In genomic region chr7:19473875-19474443, GRCm38 (mm10) we compare ENCODE assay signal across 8 mouse cellular contexts. TPM values are rescaled to one million over a fixed set of nuclear protein-coding genes. Genes with fewer than 3 reads are reported as not detected.
DNase-seq lines count a peak whose midpoint lies in the region; ATAC-seq and TF ChIP-seq lines count a peak whose summit lies in the region.

No protein-coding gene starts in this region.

- H3K4me3 ChIP-seq in forebrain, embryonic 16.5 days (replicated peaks; ENCODE audit: low read length) = peak overlapping the region; percentile 53
- peak overlapping the region; percentile 49 for H3K4me3 ChIP-seq in liver, postnatal 0 days (ENCODE audit: low read depth, low read length)
- peak overlapping the region; percentile 53 for H3K4me3 ChIP-seq in neural tube, embryonic 15.5 days (replicated peaks)

- peak; percentile 52 for DNase-seq in CD4-positive helper T cell, adult 2 months (ENCODE audit: low read depth, low spot score)
- peak; percentile 65 for DNase-seq in cerebellum, adult 11 months
- DNase-seq in heart, postnatal 10 days = peak; percentile 84 to 87
- peak; percentile 72 to 82 for DNase-seq in layer of hippocampus, adult 18-20 months (ENCODE audit: low spot score in 2 of 2)
- peak; percentile 77 for DNase-seq in liver, postnatal 0 days
- DNase-seq in testis, postnatal 10 days (ENCODE audit: low spot score) = peak; percentile 92

- peaks cover 3% of the 10 kb centered on the region; the same call in 1 of the 2 replicates for H3K4me1 ChIP-seq in forebrain, embryonic 16.5 days (replicated peaks; ENCODE audit: control insufficient read depth, insufficient read depth, low read length)
- H3K4me1 ChIP-seq in liver, postnatal 0 days (ENCODE audit: insufficient read depth) = peaks cover 14% of the 10 kb centered on the region
- H3K4me1 ChIP-seq in neural tube, embryonic 15.5 days = peaks cover 14% of the 10 kb centered on the region

- no peak for TF ChIP-seq EP300 in liver, postnatal 0 days (IDR thresholded peaks at IDR 0.05; ENCODE audit: low read depth)

- no peaks in the 10 kb centered on the region for H3K9me3 ChIP-seq in forebrain, embryonic 16.5 days (ENCODE audit: control insufficient read depth, low read length)
- no peaks in the 10 kb centered on the region for H3K9me3 ChIP-seq in liver, postnatal 0 days (ENCODE audit: low read length)
- no peaks in the 10 kb centered on the region for H3K9me3 ChIP-seq in neural tube, embryonic 15.5 days (replicated peaks)

- peak overlapping the region; percentile 66 for H3K27ac ChIP-seq in forebrain, embryonic 16.5 days (ENCODE audit: low read length)
- peak overlapping the region; percentile 80 for H3K27ac ChIP-seq in liver, postnatal 0 days (ENCODE audit: low read depth)
- H3K27ac ChIP-seq in neural tube, embryonic 15.5 days (replicated peaks) = peak overlapping the region; percentile 87

- TF ChIP-seq CTCF in liver, postnatal 0 days (IDR thresholded peaks at IDR 0.05; ENCODE audit: low read depth) = no peak

- H3K9ac ChIP-seq in forebrain, embryonic 16.5 days (replicated peaks; ENCODE audit: low read depth, low read length) = peak overlapping the region; percentile 72
- peak overlapping the region; percentile 44; the same call in 1 of the 2 replicates for H3K9ac ChIP-seq in liver, postnatal 0 days (replicated peaks)
- peak overlapping the region; percentile 73 for H3K9ac ChIP-seq in neural tube, embryonic 15.5 days (replicated peaks)

- H3K4me2 ChIP-seq in forebrain, embryonic 16.5 days (ENCODE audit: low read length) = peak overlapping the region; percentile 82
- H3K4me2 ChIP-seq in liver, postnatal 0 days (ENCODE audit: low read depth, low read length) = peak overlapping the region; percentile 77
- peak overlapping the region; percentile 89 for H3K4me2 ChIP-seq in neural tube, embryonic 15.5 days

- WGBS in forebrain, embryonic 16.5 days = under 1% methylated on average over 78 of the region's 89 CpGs
- WGBS in liver, postnatal 0 days (ENCODE audit: insufficient replicate concordance) = under 1% methylated on average over 40 of the region's 89 CpGs
- under 1% methylated on average over 78 of the region's 89 CpGs for WGBS in neural tube, embryonic 15.5 days

- no peaks in the 10 kb centered on the region for H3K36me3 ChIP-seq in forebrain, embryonic 16.5 days (ENCODE audit: control insufficient read depth, insufficient read depth)
- no peaks in the 10 kb centered on the region for H3K36me3 ChIP-seq in liver, postnatal 0 days (replicated peaks; ENCODE audit: insufficient read depth, low read length)
- no peaks in the 10 kb centered on the region for H3K36me3 ChIP-seq in neural tube, embryonic 15.5 days

- peaks cover 59% of the 10 kb centered on the region for H3K27me3 ChIP-seq in forebrain, embryonic 16.5 days (replicated peaks; ENCODE audit: control insufficient read depth, insufficient read depth, low read length)
- H3K27me3 ChIP-seq in liver, postnatal 0 days (ENCODE audit: insufficient read depth, low read length) = peaks cover 34% of the 10 kb centered on the region
- peaks cover 67% of the 10 kb centered on the region for H3K27me3 ChIP-seq in neural tube, embryonic 15.5 days (replicated peaks)

- intact Hi-C loops in heart, postnatal 10 days (cut with DNase I) = loop anchor here (2.0 kb wide), 1 partner anchor 15 kb away; the partner anchor contains the start of gene Mark4

- ATAC-seq in forebrain, embryonic 16.5 days = peak; percentile 91
- peak; percentile 67 for ATAC-seq in liver, postnatal 0 days
- peak; percentile 94 for ATAC-seq in neural tube, embryonic 15.5 days (ENCODE audit: low FRiP score)

RNA-seq across cellular contexts. Expression of gene Exoc3l2, which starts 10.8 kb away (rescaled TPM):
- 0.11 and 0.19 TPM in 2 replicates for polyA plus RNA-seq in forebrain, embryonic 16.5 days (2015; fragmentation: Nextera tagmentation; extraction: Ambion mirVana)
- total RNA-seq in heart, postnatal 10 days (2021) = 1 to 10 TPM in 1 of 2 experiments, under 1 TPM in 1; 0.81 to 1.0 TPM
- total RNA-seq in layer of hippocampus, adult 18-20 months (2021) = under 1 TPM; 0.38 to 0.59 TPM
- polyA plus RNA-seq in liver, postnatal 0 days (2015; fragmentation: Nextera tagmentation; extraction: Ambion mirVana) = 1.1 and 1.7 TPM in 2 replicates
- polyA plus RNA-seq in neural tube, embryonic 15.5 days (2015; fragmentation: Nextera tagmentation; extraction: Ambion mirVana) = 1.5 and 1.8 TPM in 2 replicates

RNA-seq across cellular contexts. Expression of gene Mark4, which starts 15.3 kb away (rescaled TPM):
- 13.8 and 17.5 TPM in 2 replicates for polyA plus RNA-seq in forebrain, embryonic 16.5 days (2015; fragmentation: Nextera tagmentation; extraction: Ambion mirVana)
- total RNA-seq in heart, postnatal 10 days (2021) = 10 to 100 TPM; 26.6 to 26.8 TPM
- total RNA-seq in layer of hippocampus, adult 18-20 months (2021) = 10 to 100 TPM; 88.3 to 92.0 TPM
- polyA plus RNA-seq in liver, postnatal 0 days (2015; fragmentation: Nextera tagmentation; extraction: Ambion mirVana) = 1.8 and 2.0 TPM in 2 replicates
- polyA plus RNA-seq in neural tube, embryonic 15.5 days (2015; fragmentation: Nextera tagmentation; extraction: Ambion mirVana) = 15.4 and 16.5 TPM in 2 replicates

RNA-seq across cellular contexts. Expression of gene Bloc1s3, which starts 34.2 kb away (rescaled TPM):
- 3.7 and 4.9 TPM in 2 replicates for polyA plus RNA-seq in forebrain, embryonic 16.5 days (2015; fragmentation: Nextera tagmentation; extraction: Ambion mirVana)
- 1 to 10 TPM; 2.3 to 3.2 TPM for total RNA-seq in heart, postnatal 10 days (2021)
- 1 to 10 TPM; 6.1 to 6.3 TPM for total RNA-seq in layer of hippocampus, adult 18-20 months (2021)
- 0.94 and 1.1 TPM in 2 replicates for polyA plus RNA-seq in liver, postnatal 0 days (2015; fragmentation: Nextera tagmentation; extraction: Ambion mirVana)
- polyA plus RNA-seq in neural tube, embryonic 15.5 days (2015; fragmentation: Nextera tagmentation; extraction: Ambion mirVana) = 3.9 and 5.0 TPM in 2 replicates

RNA-seq across cellular contexts. Expression of gene Trappc6a, which starts 34.2 kb away (rescaled TPM):
- polyA plus RNA-seq in forebrain, embryonic 16.5 days (2015; fragmentation: Nextera tagmentation; extraction: Ambion mirVana) = 29.4 and 31.2 TPM in 2 replicates
- total RNA-seq in heart, postnatal 10 days (2021) = 10 to 100 TPM; 43.1 to 53.1 TPM
- 10 to 100 TPM; 20.7 to 21.5 TPM for total RNA-seq in layer of hippocampus, adult 18-20 months (2021)
- 51.6 and 52.5 TPM in 2 replicates for polyA plus RNA-seq in liver, postnatal 0 days (2015; fragmentation: Nextera tagmentation; extraction: Ambion mirVana)
- 39.2 and 58.6 TPM in 2 replicates for polyA plus RNA-seq in neural tube, embryonic 15.5 days (2015; fragmentation: Nextera tagmentation; extraction: Ambion mirVana)

RNA-seq across cellular contexts. Expression of gene Nkpd1, which starts 43.7 kb away (rescaled TPM):
- 0.81 and 0.90 TPM in 2 replicates for polyA plus RNA-seq in forebrain, embryonic 16.5 days (2015; fragmentation: Nextera tagmentation; extraction: Ambion mirVana)
- total RNA-seq in heart, postnatal 10 days (2021) = not detected
- under 1 TPM; 0.56 to 0.57 TPM for total RNA-seq in layer of hippocampus, adult 18-20 months (2021)
- not detected in 2 replicates for polyA plus RNA-seq in liver, postnatal 0 days (2015; fragmentation: Nextera tagmentation; extraction: Ambion mirVana)
- 1.2 and 1.5 TPM in 2 replicates for polyA plus RNA-seq in neural tube, embryonic 15.5 days (2015; fragmentation: Nextera tagmentation; extraction: Ambion mirVana)

Comparison
In these comparisons a context has a peak if more than half of its experiments do, and no peak if none do; other contexts are left out.
1. Peak in every context shown above with its lines: DNase-seq, ATAC-seq, H3K4me3 ChIP-seq and H3K27ac ChIP-seq.